Mouse (Mus musculus) E14TG2a.4 (cell line): Measurements from ENCODE around the gene Abi3bp.

ENCODE experiments used
- H3K27me3 ChIP-seq: 2 replicates; pipeline ENCODE4 v1.6.1; 2014; ENCODE audit warnings: low read length, control low read depth; ENCODE audit not compliant: insufficient read depth
- H3K36me3 ChIP-seq: 2 replicates; pipeline ENCODE4 v1.6.1; 2014; ENCODE audit warnings: low read length, control low read depth; ENCODE audit not compliant: insufficient read depth
- H3K4me1 ChIP-seq: replicated peaks from 2 replicates; pipeline ENCODE4 v1.6.1; 2014; ENCODE audit warnings: low read depth, low read length, control low read depth
- H3K4me3 ChIP-seq: replicated peaks from 2 replicates; pipeline ENCODE4 v1.5.1; 2014; ENCODE audit warnings: mild to moderate bottlenecking, low read length
- H3K9me3 ChIP-seq: 2 replicates; pipeline ENCODE4 v1.6.1; 2014; ENCODE audit warnings: low read length, control low read depth
- CTCF ChIP-seq: conservative IDR thresholded peaks from 2 replicates; pipeline ENCODE4 v1.5.1; 2014; ENCODE audit warnings: low read length
- NANOG ChIP-seq: IDR thresholded peaks from 2 replicates; pipeline ENCODE4 v1.6.1; 2014; ENCODE audit warnings: borderline replicate concordance, low read length, mixed read lengths
- POU5F1 ChIP-seq: IDR thresholded peaks from 2 replicates; pipeline ENCODE4 v1.6.1; 2014; ENCODE audit warnings: low read length, borderline replicate concordance

Abi3bp gene

GRCm38 (mm10) chr16:56458052-56458754 is 19.5 kb upstream of the Abi3bp start:
- no peak for TF ChIP-seq NANOG
- no peak for TF ChIP-seq CTCF
- TF ChIP-seq POU5F1: no peak
- no peaks in the 10 kb centered on the region for H3K9me3 ChIP-seq
- no peaks in the 10 kb centered on the region for H3K27me3 ChIP-seq
- H3K4me3 ChIP-seq: no peak overlapping the region
- H3K36me3 ChIP-seq: no peaks in the 10 kb centered on the region
- H3K4me1 ChIP-seq: no peaks in the 10 kb centered on the region

- H3K4me1 ChIP-seq: no peaks in the 10 kb centered on the region
- H3K27me3 ChIP-seq: no peaks in the 10 kb centered on the region
- TF ChIP-seq POU5F1: no peak
- TF ChIP-seq CTCF: no peak
- no peak for TF ChIP-seq NANOG
- H3K4me3 ChIP-seq: no peak overlapping the region
- H3K9me3 ChIP-seq: no peaks in the 10 kb centered on the region
- no peaks in the 10 kb centered on the region for H3K36me3 ChIP-seq
Observed at GRCm38 (mm10) chr16:56473160-56473559, 4.5 kb upstream of the Abi3bp start.

GRCm38 (mm10) chr16:56475676-56476075 is 2.0 kb upstream of the Abi3bp start:
- Histone ChIP-seq H3K27me3 (no peaks in the 10 kb centered on the region), H3K4me1 (no peaks in the 10 kb centered on the region), H3K4me3 (no peak overlapping the region), H3K36me3 (no peaks in the 10 kb centered on the region), H3K9me3 (no peaks in the 10 kb centered on the region)
- TF ChIP-seq CTCF (no peak), POU5F1 (no peak), NANOG (no peak)

GRCm38 (mm10) chr16:56478575-56479191 is 1.0 kb downstream of the Abi3bp start:
- no peaks in the 10 kb centered on the region for H3K4me1 ChIP-seq
- no peaks in the 10 kb centered on the region for H3K9me3 ChIP-seq
- TF ChIP-seq CTCF: no peak
- no peak for TF ChIP-seq POU5F1
- no peak for TF ChIP-seq NANOG
- H3K27me3 ChIP-seq: no peaks in the 10 kb centered on the region
- no peak overlapping the region for H3K4me3 ChIP-seq
- H3K36me3 ChIP-seq: no peaks in the 10 kb centered on the region

- H3K9me3 ChIP-seq: no peaks in the 10 kb centered on the region
- H3K4me1 ChIP-seq: peaks cover 6% of the 10 kb centered on the region; the same call in 1 of the 2 replicates
- no peaks in the 10 kb centered on the region for H3K27me3 ChIP-seq
- TF ChIP-seq POU5F1: no peak
- no peak for TF ChIP-seq NANOG
- TF ChIP-seq CTCF: no peak
- H3K36me3 ChIP-seq: no peaks in the 10 kb centered on the region
- H3K4me3 ChIP-seq: no peak overlapping the region
Observed at GRCm38 (mm10) chr16:56483466-56483865, 5.8 kb downstream of the Abi3bp start.

GRCm38 (mm10) chr16:56486461-56486860 is 8.8 kb downstream of the Abi3bp start:
- H3K27me3 ChIP-seq: no peaks in the 10 kb centered on the region
- peaks cover 6% of the 10 kb centered on the region; the same call in 1 of the 2 replicates for H3K4me1 ChIP-seq
- H3K9me3 ChIP-seq: no peaks in the 10 kb centered on the region
- no peaks in the 10 kb centered on the region for H3K36me3 ChIP-seq
- TF ChIP-seq NANOG: no peak
- no peak overlapping the region for H3K4me3 ChIP-seq

GRCm38 (mm10) chr16:56490861-56491260 is 13.2 kb downstream of the Abi3bp start:
- TF ChIP-seq POU5F1: no peak
- H3K4me3 ChIP-seq: no peak overlapping the region

GRCm38 (mm10) chr16:56495266-56495665 is 17.6 kb downstream of the Abi3bp start:
- H3K4me1 ChIP-seq: no peaks in the 10 kb centered on the region
- no peak overlapping the region for H3K4me3 ChIP-seq
- no peaks in the 10 kb centered on the region for H3K36me3 ChIP-seq
- H3K9me3 ChIP-seq: no peaks in the 10 kb centered on the region
- no peaks in the 10 kb centered on the region for H3K27me3 ChIP-seq
- TF ChIP-seq POU5F1 (no peak), NANOG (no peak), CTCF (no peak)

More at GRCm38 (mm10) chr16:56490861-56491260, 13.2 kb downstream of the Abi3bp start:
- H3K4me1 ChIP-seq: peaks cover 6% of the 10 kb centered on the region; the same call in 1 of the 2 replicates
- no peaks in the 10 kb centered on the region for H3K27me3 ChIP-seq
- no peaks in the 10 kb centered on the region for H3K36me3 ChIP-seq
- H3K9me3 ChIP-seq: no peaks in the 10 kb centered on the region

- TF ChIP-seq CTCF (no peak), NANOG (no peak), POU5F1 (no peak)
- Histone ChIP-seq H3K9me3 (no peaks in the 10 kb centered on the region), H3K27me3 (no peaks in the 10 kb centered on the region), H3K4me3 (no peak overlapping the region), H3K4me1 (no peaks in the 10 kb centered on the region), H3K36me3 (no peaks in the 10 kb centered on the region)
Observed at GRCm38 (mm10) chr16:56496743-56497142, 19.1 kb downstream of the Abi3bp start.
